Mouse (Mus musculus) liver, embryonic 14.5 days (tissue): ENCODE measurements around the gene Timm9.

Source experiments
- CTCF ChIP-seq: IDR thresholded peaks from 2 replicates; pipeline ENCODE4 v1.5.1; 2016; ENCODE audit warnings: antibody characterized with exemption, low read depth, control low read depth
- EP300 ChIP-seq: IDR thresholded peaks from 2 replicates; pipeline ENCODE4 v1.6.1; 2016; ENCODE audit warnings: antibody characterized with exemption, low read depth

DNA sequence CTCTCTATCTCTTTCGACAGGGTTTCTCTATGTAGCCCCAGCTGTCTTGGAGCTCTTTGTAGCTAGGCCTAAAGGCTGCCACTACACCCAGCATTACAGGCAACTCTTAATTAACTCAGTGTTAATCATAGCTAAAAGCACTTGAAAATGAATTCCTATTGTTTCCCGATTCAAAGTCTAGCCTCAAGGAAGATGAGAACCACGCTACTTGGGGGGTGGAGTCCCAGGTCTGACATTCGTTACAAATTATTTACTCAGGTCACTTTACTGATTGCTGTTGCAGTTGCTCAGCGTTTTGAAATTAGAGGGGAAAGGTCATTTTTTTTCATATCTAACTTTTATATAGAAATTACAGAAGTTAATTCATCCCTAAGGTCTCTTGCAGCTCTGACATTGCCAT lies 903 bp downstream of the Timm9 start:
- TF ChIP-seq CTCF (no peak), EP300 (no peak)
